Mouse (Mus musculus): ENCODE measurements around the gene Syt2.

DNA sequence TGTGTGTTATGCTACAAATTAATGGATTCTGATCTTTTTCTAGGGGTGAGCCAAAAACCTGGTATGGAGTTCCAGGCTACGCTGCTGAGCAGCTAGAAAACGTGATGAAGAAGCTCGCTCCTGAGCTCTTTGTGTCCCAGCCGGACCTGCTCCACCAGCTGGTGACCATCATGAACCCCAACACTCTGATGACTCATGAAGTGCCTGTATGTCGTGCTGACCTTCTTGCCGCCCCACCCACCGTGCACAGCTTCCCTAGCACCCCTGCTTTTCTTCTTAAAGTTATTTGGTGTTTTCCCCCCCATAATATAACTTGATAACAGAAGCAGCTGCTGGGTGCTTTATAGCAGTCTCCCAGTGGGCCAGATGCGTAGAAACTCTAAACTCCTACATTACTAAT, 40.8 kb upstream of the Syt2 start:
- TF ChIP-seq CTCF (IDR thresholded peaks at IDR 0.05; ENCODE audit: insufficient read depth, low read length) (no peak), POLR2A (IDR thresholded peaks at IDR 0.05; ENCODE audit: borderline replicate concordance, extremely low read depth, low read depth, low read length) (no peak)
